Mouse (Mus musculus) spleen, adult 2 months (tissue): Measurements from ENCODE around the gene Snx29.

Experiments used
- CTCF ChIP-seq: fragments of 200-500 bp; IDR thresholded peaks from 2 replicates; pipeline ENCODE4 v1.5.1; 2011; ENCODE audit warnings: mild to moderate bottlenecking, inconsistent platforms; ENCODE audit not compliant: insufficient read depth, insufficient read length, insufficient replicate concordance; ENCODE audit errors: extremely low read depth
- POLR2A ChIP-seq: fragments of 200-500 bp; IDR thresholded peaks from 2 replicates; pipeline ENCODE4 v1.6.1; 2011; ENCODE audit warnings: low read depth, low read length, inconsistent platforms

DNA sequence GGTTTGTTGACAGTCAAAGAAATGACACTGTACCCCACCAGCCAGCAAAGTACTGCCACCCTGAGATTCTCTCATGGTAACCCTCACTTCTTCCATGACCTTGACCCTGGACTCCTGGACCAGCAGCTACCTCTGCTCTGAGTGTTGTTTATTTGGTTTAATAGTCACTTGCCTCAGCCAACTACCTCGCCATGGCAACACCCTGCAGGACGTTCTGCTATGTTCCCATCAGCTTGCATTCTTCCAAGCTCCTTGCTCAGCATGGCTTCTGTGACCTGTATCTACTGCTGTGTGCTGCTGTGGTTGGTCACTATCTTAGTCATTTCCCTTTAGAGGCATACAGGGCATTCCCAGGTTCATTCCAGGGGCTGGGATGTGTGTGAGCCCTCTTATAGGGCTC, 266.6 kb downstream of the Snx29 start:
- no peak for TF ChIP-seq CTCF
- no peak for TF ChIP-seq POLR2A
